Mouse (Mus musculus) spleen, postnatal 14 days (tissue): Measurements from ENCODE around the gene Itga8.

ENCODE experiments used
- DNase-seq, 2 experiments: peaks; one replicate each; pipeline ENCODE4 v3.0.0; 2021 to 2022; ENCODE audit warnings: low spot score in 2 of 2

Itga8 gene

DNA sequence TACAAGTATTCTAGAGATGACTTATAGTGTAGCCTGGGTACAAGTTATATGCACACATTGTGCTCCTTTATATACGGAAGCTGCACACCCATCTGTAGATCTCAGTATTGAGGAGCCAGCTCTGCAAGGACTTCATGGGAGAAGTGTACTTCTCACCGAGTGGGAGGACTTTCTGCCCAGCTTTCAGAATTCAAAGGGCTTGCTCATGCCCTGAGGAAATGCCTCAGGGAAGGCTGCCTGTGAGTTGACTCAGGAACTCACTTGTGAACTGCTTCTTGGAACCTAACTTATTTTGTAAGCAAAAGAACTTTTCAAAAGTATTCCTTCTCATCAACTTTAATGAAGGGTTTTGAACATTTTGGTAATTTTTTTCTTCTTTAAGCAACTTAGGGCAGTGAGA is 210.7 kb downstream of the Itga8 start:
- no peak for DNase-seq

DNA sequence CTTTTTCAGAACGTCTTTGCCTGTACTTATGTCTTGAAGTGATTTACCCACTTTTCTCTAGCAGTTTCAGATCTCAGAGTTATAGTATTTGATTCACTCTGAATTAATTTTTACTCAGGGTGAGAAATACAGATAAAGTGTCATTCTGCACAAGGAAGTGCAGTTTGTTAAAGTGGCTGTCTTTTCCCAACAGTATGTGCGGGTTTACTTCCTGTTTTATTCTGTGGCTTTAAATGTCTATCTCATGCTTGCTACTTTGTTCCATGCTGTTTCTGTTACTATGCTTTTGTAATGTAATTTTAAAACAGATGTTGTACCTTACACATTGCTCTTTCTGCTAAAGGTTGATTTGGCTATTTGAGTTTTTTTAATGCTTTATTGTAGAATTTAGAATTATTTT is 216.2 kb downstream of the Itga8 start:
- no peak for DNase-seq

DNA sequence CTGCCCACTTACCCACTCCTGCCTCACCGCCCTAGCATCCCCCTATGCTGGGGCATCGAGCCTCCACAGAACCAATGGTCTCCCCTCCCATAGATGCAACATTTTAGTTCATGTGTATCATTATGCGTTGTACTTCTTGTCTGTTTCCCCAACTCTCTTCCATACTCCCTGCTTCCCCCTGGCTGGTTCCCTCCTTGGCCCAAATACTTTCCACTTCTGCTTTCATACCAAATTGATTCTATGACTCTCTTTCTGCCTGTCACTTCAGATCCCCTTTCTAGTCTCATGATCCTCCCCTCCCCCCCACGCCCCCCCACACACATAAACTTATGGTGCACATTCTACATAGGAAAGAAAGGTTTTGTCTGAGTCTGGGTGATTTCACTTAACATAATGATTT is 217.4 kb downstream of the Itga8 start:
- DNase-seq: no peak

DNA sequence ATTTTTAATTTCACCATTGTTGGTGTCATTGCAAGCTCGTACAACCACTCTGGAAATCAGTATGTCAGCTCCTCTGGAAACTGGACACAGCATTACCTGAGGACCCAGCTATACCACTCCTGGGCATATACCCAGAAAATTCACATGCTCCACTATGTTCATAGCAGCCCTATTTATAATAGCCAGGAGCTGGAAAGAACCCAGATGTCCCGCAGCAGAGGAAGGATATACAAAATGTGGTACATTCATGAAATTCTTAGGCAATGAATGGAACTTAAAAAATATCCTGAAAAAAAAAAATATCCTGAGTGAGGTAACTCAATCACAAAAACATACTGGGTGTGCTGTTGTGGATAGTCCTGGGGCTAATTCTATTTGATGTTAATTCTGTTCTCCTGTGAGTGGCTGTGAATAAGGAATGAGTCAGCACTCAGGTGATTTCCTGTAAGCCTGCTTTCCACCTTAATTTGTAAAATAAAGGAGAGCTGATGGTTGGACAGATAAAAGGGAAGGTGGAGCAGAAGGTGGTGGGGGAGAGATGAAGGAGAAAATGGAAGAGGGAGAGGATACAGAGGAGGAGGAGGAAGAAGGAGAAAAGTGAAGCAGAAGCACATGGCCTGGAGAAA is 224.3 kb downstream of the Itga8 start:
- DNase-seq: no peak

DNA sequence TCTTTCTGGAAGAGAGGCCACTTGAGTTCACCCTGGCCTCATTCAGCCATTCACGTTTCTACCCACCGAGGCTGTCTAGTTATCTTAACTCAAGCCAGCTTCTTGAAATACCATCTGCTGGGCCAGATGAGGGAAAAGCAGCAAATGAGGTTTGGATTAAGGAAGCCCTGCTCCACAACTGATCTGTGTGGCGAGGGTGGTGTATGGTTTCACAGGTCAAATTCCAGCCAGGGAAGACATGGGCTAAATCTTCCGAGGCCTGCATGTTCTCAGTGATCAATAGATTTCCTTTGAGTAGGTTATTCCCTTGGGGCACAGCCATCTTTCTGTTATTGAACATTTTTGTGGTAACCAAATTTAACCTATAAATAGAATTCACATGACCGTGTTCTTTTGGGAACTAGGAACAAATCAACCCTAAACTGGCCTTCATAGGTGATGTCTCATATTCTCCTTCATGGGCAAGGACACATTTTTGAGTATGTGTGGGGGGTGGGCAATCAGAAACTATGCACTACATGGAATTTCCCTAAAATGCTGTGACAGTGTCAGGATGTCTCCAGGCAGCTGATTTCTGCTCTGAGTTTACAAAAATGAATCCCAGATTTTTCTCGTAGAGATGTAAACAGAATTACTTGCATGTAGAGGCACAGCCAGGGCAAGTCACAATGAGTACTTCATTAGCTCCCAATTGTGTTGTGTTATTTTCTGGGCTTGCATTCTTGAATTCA is 235.9 kb downstream of the Itga8 start:
- DNase-seq: no peak

DNA sequence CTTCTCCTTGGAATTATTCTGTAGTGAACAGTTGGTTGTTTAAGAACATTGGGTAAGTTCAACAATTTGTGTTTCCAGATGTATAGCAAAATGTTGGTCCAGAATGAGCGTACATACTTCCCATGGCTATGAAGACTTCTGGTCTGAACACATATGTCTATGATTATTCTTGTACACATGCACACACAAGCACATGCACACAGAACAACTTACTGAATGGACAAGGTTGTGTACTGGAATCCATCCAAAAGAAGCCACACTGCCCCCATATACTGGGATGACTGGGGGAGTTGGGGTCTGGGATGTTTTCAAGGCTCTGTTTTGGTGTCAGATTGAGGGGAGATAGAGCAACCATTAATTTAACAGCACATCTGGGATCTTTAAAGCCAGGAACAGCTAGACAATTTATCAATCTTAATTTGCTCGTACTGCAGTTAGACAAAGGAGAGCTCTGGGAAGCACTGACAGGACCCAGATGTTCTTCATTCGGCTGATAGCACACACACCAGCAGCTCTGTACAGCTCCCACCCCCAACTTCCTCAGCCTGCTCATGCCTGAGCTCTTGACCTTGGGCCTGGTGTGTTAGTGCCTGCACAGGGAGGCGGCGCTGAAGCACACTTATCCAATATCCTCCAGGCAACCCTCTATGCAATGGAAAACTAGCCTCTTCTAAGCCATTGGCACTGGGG is 241.5 kb downstream of the Itga8 start:
- DNase-seq: no peak
